Mouse (Mus musculus) megakaryocyte, embryonic 14.5 days (primary cell): ENCODE measurements around the gene Engase.

Experiments used
- FLI1 ChIP-seq: IDR thresholded peaks from 2 replicates; pipeline ENCODE4 v1.6.1; 2012; ENCODE audit warnings: low read length, inconsistent platforms, mixed read lengths
- GATA1 ChIP-seq: IDR thresholded peaks from 3 replicates; pipeline ENCODE4 v1.6.1; 2012; ENCODE audit warnings: mixed read lengths, low read length, inconsistent platforms, borderline replicate concordance

- TF ChIP-seq GATA1 (no peak), FLI1 (no peak)
Measured at GRCm38 (mm10) chr11:118448385-118448784, 28.2 kb upstream of the Engase start.
